Mouse (Mus musculus): ENCODE data around the gene Nop56.

GRCm38 (mm10) chr2:130275649-130276048, 1.4 kb downstream of the Nop56 start:
- TF ChIP-seq MAFK (IDR thresholded peaks at IDR 0.05; ENCODE audit: insufficient read depth, low read depth, low read length) (no peak), ZC3H11A (IDR thresholded peaks at IDR 0.05; ENCODE audit: borderline replicate concordance, low read depth, low read length) (no peak), HCFC1 (IDR thresholded peaks at IDR 0.05; ENCODE audit: borderline replicate concordance, insufficient read depth, low read length) (no peak), CHD2 (IDR thresholded peaks at IDR 0.05; ENCODE audit: low read depth, low read length) (no peak)
